Mouse (Mus musculus) retina, postnatal 1 day (tissue): ENCODE data around the gene Stx16.

ENCODE experiments used
- DNase-seq: peaks from one replicate; pipeline ENCODE4 v3.0.0-alpha.2; 2012

Gene Stx16

GRCm38 (mm10) chr2:174077004-174077695, 1.0 kb downstream of the Stx16 start:
- peak; percentile 37 for DNase-seq

- DNase-seq, result no peak
Measured at GRCm38 (mm10) chr2:174077776-174078338, 1.7 kb downstream of the Stx16 start.

- no peak for DNase-seq
Measured at GRCm38 (mm10) chr2:174081833-174082232, 5.7 kb downstream of the Stx16 start.

GRCm38 (mm10) chr2:174082380-174082918, 6.3 kb downstream of the Stx16 start:
- no peak for DNase-seq

GRCm38 (mm10) chr2:174095086-174095485, 19.0 kb downstream of the Stx16 start:
- no peak for DNase-seq

- no peak for DNase-seq
Measured at GRCm38 (mm10) chr2:174102399-174102798, 26.3 kb downstream of the Stx16 start.

GRCm38 (mm10) chr2:174103527-174103926, 27.4 kb downstream of the Stx16 start:
- DNase-seq, result no peak

GRCm38 (mm10) chr2:174107375-174107774, 31.3 kb downstream of the Stx16 start:
- DNase-seq, result no peak

- peak; percentile 75 for DNase-seq
Measured at GRCm38 (mm10) chr2:174109991-174110782, 34.1 kb downstream of the Stx16 start, which contains the start of gene Npepl1. TSS of gene Npepl1 (plus strand) at chr2:174110349.

- DNase-seq, result peak; percentile 62
Measured at GRCm38 (mm10) chr2:174110783-174111549, 34.9 kb downstream of the Stx16 start.

GRCm38 (mm10) chr2:174112931-174113330, 36.8 kb downstream of the Stx16 start:
- DNase-seq, result no peak

- no peak for DNase-seq
Measured at GRCm38 (mm10) chr2:174114148-174114864, 38.2 kb downstream of the Stx16 start.

GRCm38 (mm10) chr2:174116929-174117328, 40.8 kb downstream of the Stx16 start:
- DNase-seq, result peak; percentile 69

GRCm38 (mm10) chr2:174118141-174118540, 42.0 kb downstream of the Stx16 start:
- peak; percentile 48 for DNase-seq

GRCm38 (mm10) chr2:174119259-174119658, 43.2 kb downstream of the Stx16 start:
- DNase-seq, result no peak

- DNase-seq, result no peak
Measured at GRCm38 (mm10) chr2:174120631-174121030, 44.5 kb downstream of the Stx16 start.

- no peak for DNase-seq
Measured at GRCm38 (mm10) chr2:174121411-174121947, 45.4 kb downstream of the Stx16 start.

GRCm38 (mm10) chr2:174122331-174122730, 46.2 kb downstream of the Stx16 start:
- DNase-seq, result no peak

GRCm38 (mm10) chr2:174123731-174124130, 47.6 kb downstream of the Stx16 start:
- DNase-seq, result no peak

GRCm38 (mm10) chr2:174126522-174127375, 50.6 kb downstream of the Stx16 start:
- peak; percentile 79 for DNase-seq

- DNase-seq, result no peak
Measured at GRCm38 (mm10) chr2:174127376-174127713, 51.2 kb downstream of the Stx16 start.
